Mouse (Mus musculus) liver, adult 2 months (tissue): Measurements from ENCODE around the gene Ppargc1a. TPM values are rescaled to one million over a fixed set of nuclear protein-coding genes. Genes with fewer than 3 reads are reported as not detected.

Experiments used
- DNase-seq: peaks from one replicate; pipeline ENCODE4 v3.0.0-alpha.2; 2011; ENCODE audit warnings: low read depth, low spot score; ENCODE audit errors: extremely low read depth
- H3K27ac ChIP-seq: fragments of 200-500 bp; replicated peaks from 2 replicates; pipeline ENCODE4 v1.5.1; 2012; ENCODE audit warnings: low read depth, mild to moderate bottlenecking, control low read depth, inconsistent platforms, low read length; ENCODE audit not compliant: insufficient read depth
- H3K27me3 ChIP-seq: fragments of 200-500 bp; 2 replicates; pipeline ENCODE4 v1.6.1; 2012; ENCODE audit warnings: mild to moderate bottlenecking, moderate library complexity, low read length, inconsistent platforms; ENCODE audit not compliant: control insufficient read depth, insufficient read depth
- H3K36me3 ChIP-seq: fragments of 200-500 bp; 2 replicates; pipeline ENCODE4 v1.6.1; 2012; ENCODE audit warnings: low read length, inconsistent platforms; ENCODE audit not compliant: control insufficient read depth, insufficient read depth
- H3K4me1 ChIP-seq: fragments of 200-500 bp; 2 replicates; pipeline ENCODE4 v1.6.1; 2011; ENCODE audit warnings: low read length; ENCODE audit not compliant: control insufficient read depth, insufficient read depth
- H3K4me3 ChIP-seq: fragments of 200-500 bp; 2 replicates; pipeline ENCODE4 v1.5.1; 2011; ENCODE audit warnings: low read depth, mild to moderate bottlenecking, control low read depth, low read length, moderate library complexity; ENCODE audit not compliant: insufficient read depth
- H3K79me2 ChIP-seq: fragments of 200-500 bp; 2 replicates; pipeline ENCODE4 v1.6.1; 2012; ENCODE audit warnings: inconsistent platforms, mild to moderate bottlenecking, low read length, moderate library complexity; ENCODE audit not compliant: control insufficient read depth, insufficient read depth
- H3K9ac ChIP-seq: fragments of 200-500 bp; 2 replicates; pipeline ENCODE4 v1.6.1; 2012; ENCODE audit warnings: low read depth, mild to moderate bottlenecking, control low read depth, inconsistent platforms, low read length
- CTCF ChIP-seq: fragments of 200-500 bp; IDR thresholded peaks from 2 replicates; pipeline ENCODE4 v1.5.1; 2011; ENCODE audit warnings: low read depth, low read length, control low read depth
- POLR2A ChIP-seq: fragments of 200-500 bp; IDR thresholded peaks from 2 replicates; pipeline ENCODE4 v1.6.1; 2011; ENCODE audit warnings: low read length, control low read depth; ENCODE audit not compliant: insufficient read depth; ENCODE audit errors: extremely low read depth
- WGBS: fragments of 180-500 bp; shearing (Covaris S2); methylation state at CpG from one replicate; pipeline ENCODE4 v1.1.7; 2018; 5-methylcytosine and 5-hydroxymethylcytosine counted together
- polyA plus RNA-seq: library from polyadenylated mRNA; depleted of rRNA; stranded (reverse); fragments of >200 nt; gene quantifications from 2 replicates; pipeline ENCODE4 v1.2.3, GENCODE M21; 2012
- total RNA-seq: library from RNA; depleted of rRNA; stranded (reverse); fragments of >200 nt; gene quantifications from 2 replicates; pipeline ENCODE4 v1.2.3, GENCODE M21; 2014

The Ppargc1a gene
- total and polyA plus RNA-seq, 2 experiments: 1.6 to 5.4 TPM

- H3K27ac ChIP-seq: no peak overlapping the region
- TF ChIP-seq CTCF: no peak
- no peaks in the 10 kb centered on the region for H3K36me3 ChIP-seq
- no peak for DNase-seq
- H3K4me3 ChIP-seq: no peak overlapping the region
- no peaks in the 10 kb centered on the region for H3K79me2 ChIP-seq
- H3K9ac ChIP-seq: no peak overlapping the region
- H3K4me1 ChIP-seq: no peaks in the 10 kb centered on the region
- H3K27me3 ChIP-seq: no peaks in the 10 kb centered on the region
Measured at GRCm38 (mm10) chr5:51565038-51565437, 2.5 kb downstream of the Ppargc1a start.

DNA sequence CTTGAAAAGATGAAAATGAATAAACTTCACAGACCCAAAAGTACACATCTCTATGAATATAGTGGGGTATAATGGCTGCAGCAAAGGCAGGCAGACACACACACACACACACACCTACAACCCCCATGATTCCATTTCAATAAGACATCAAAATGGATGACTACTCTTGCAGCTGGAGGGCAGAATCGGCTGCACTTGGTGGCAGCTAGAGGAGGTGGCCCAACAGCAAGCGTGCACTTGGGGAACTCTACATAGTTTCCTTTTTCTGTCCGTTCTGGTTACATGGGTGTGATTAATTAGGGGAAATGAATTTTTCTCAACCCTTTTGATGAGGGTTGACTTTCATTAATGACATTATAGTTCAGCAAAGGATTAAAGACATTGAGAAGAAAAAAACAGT, 4.0 kb downstream of the Ppargc1a start:
- Histone ChIP-seq H3K27ac (no peak overlapping the region), H3K36me3 (no peaks in the 10 kb centered on the region), H3K27me3 (no peaks in the 10 kb centered on the region), H3K4me3 (no peak overlapping the region), H3K79me2 (no peaks in the 10 kb centered on the region), H3K9ac (no peak overlapping the region), H3K4me1 (no peaks in the 10 kb centered on the region)
- no peak for DNase-seq
- 81% methylated on average over 3 of the region's 3 CpGs for WGBS
- TF ChIP-seq POLR2A (no peak), CTCF (no peak)

- TF ChIP-seq CTCF: no peak
- TF ChIP-seq POLR2A: no peak
- Histone ChIP-seq H3K27me3 (no peaks in the 10 kb centered on the region), H3K9ac (no peak overlapping the region), H3K4me3 (no peak overlapping the region), H3K4me1 (no peaks in the 10 kb centered on the region; the same call in 1 of the 2 replicates), H3K27ac (no peak overlapping the region), H3K79me2 (no peaks in the 10 kb centered on the region), H3K36me3 (no peaks in the 10 kb centered on the region)
- WGBS: 22% methylated on average over 4 of the region's 4 CpGs
- peak; percentile 26 for DNase-seq
Measured at GRCm38 (mm10) chr5:51557607-51558278, 9.8 kb downstream of the Ppargc1a start.

DNA sequence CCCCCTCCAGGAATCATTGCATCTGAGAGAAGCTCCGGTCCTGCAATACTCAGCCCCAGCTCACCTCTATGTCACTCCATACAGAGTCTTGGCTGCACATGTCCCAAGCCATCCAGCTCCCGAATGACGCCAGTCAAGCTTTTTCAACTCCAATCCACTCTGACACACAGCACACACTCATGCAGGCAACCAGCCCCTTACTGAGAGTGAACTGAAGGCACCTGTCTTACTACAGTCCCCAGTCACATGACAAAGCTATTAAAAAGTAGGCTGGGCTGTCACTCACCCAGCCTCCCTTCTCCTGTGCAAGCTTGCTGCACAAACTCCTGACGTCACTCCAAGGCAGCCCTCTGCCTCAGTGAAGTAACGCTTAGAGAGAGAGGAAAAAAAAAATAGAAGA, 13.9 kb downstream of the Ppargc1a start:
- TF ChIP-seq CTCF (no peak), POLR2A (no peak; the same call in 1 of the 2 replicates)
- Histone ChIP-seq H3K36me3 (no peaks in the 10 kb centered on the region), H3K27ac (no peak overlapping the region; the same call in 1 of the 2 replicates), H3K27me3 (no peaks in the 10 kb centered on the region), H3K4me1 (peaks cover 4% of the 10 kb centered on the region; the same call in 1 of the 2 replicates), H3K79me2 (no peaks in the 10 kb centered on the region; the same call in 1 of the 2 replicates), H3K4me3 (peak overlapping the region; percentile 32; the same call in 1 of the 2 replicates), H3K9ac (peak overlapping the region; percentile 12)
- DNase-seq: peak; percentile 79
- WGBS: 2% methylated on average over 5 of the region's 5 CpGs

GRCm38 (mm10) chr5:51553251-51553650, 14.3 kb downstream of the Ppargc1a start:
- H3K9ac ChIP-seq: peak overlapping the region; percentile 12
- peak overlapping the region; percentile 87 for H3K27ac ChIP-seq
- DNase-seq: peak; percentile 46

DNA sequence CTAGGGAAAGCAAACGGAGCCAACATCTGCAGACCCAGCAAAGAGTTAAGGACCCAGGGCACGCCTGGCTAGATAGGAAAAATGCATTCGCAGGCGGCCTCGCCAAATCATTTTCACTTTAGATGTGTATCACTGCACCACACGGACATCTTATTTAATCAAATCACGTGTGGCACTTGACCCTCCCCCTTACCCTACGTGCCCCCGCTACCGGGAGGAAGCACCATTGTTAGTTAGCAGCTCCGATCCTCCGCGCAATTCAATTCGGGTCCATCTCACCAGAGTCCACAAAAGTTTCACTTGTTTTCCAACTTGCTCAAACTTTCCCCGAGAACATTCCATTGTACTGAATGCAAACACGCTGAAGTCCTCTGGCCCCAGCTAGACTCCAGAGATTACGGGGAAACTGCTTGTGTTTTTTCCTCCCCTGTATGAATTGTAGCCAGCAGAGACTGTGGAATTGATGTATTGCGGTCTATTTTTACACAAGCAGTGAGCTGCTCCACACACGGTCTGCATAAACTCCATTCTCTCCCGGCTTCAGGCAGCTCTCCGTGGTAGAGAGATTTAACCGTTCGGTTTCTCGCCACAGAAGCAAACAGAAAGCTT, 14.9 kb downstream of the Ppargc1a start:
- Histone ChIP-seq H3K36me3 (no peaks in the 10 kb centered on the region), H3K79me2 (no peaks in the 10 kb centered on the region; the same call in 1 of the 2 replicates), H3K4me3 (peak overlapping the region; percentile 68), H3K4me1 (peaks cover 4% of the 10 kb centered on the region; the same call in 1 of the 2 replicates), H3K27ac (peak overlapping the region; percentile 87), H3K27me3 (no peaks in the 10 kb centered on the region), H3K9ac (peak overlapping the region; percentile 61)
- DNase-seq: peak; percentile 85
- under 1% methylated on average over 24 of the region's 24 CpGs for WGBS
- TF ChIP-seq CTCF (no peak), POLR2A (no peak)

More at GRCm38 (mm10) chr5:51553251-51553650, 14.3 kb downstream of the Ppargc1a start:
- peaks cover 4% of the 10 kb centered on the region; the same call in 1 of the 2 replicates for H3K4me1 ChIP-seq
- no peaks in the 10 kb centered on the region for H3K36me3 ChIP-seq
- peak overlapping the region; percentile 32 for H3K4me3 ChIP-seq
- TF ChIP-seq POLR2A: no peak
- TF ChIP-seq CTCF: no peak
- H3K79me2 ChIP-seq: no peaks in the 10 kb centered on the region; the same call in 1 of the 2 replicates
- H3K27me3 ChIP-seq: no peaks in the 10 kb centered on the region
- WGBS: 2% methylated on average over 5 of the region's 5 CpGs
